Mouse (Mus musculus): ENCODE data around the gene Fkbp2.

The Fkbp2 gene

GRCm38 (mm10) chr19:6940396-6941351, 39.6 kb downstream of the Fkbp2 start:
- DNase-seq (ENCODE audit: low spot score in 2 of 2) = no peak

- no peak for DNase-seq (ENCODE audit: low spot score in 2 of 2)
Measured at GRCm38 (mm10) chr19:6939106-6940002, 40.9 kb downstream of the Fkbp2 start.

- no peak for DNase-seq (ENCODE audit: low spot score in 2 of 2)
Measured at GRCm38 (mm10) chr19:6937541-6938465, 42.5 kb downstream of the Fkbp2 start.

GRCm38 (mm10) chr19:6936299-6936698, 44.0 kb downstream of the Fkbp2 start:
- no peak for DNase-seq (ENCODE audit: low spot score in 2 of 2)

GRCm38 (mm10) chr19:6934195-6934977, 45.9 kb downstream of the Fkbp2 start, which contains the start of gene Kcnk4:
Gene Kcnk4, minus strand, starts transcription at chr19:6934515.
- DNase-seq (ENCODE audit: low spot score in 2 of 2) = no peak

- DNase-seq (ENCODE audit: low spot score in 2 of 2) = peak in 1 of 2 experiments; percentile 44
Measured at GRCm38 (mm10) chr19:6933436-6934194, 46.7 kb downstream of the Fkbp2 start.

GRCm38 (mm10) chr19:6933102-6933435, 47.2 kb downstream of the Fkbp2 start:
- DNase-seq (ENCODE audit: low spot score in 2 of 2) = no peak

GRCm38 (mm10) chr19:6932018-6932417, 48.3 kb downstream of the Fkbp2 start:
- no peak for DNase-seq (ENCODE audit: low spot score in 2 of 2)

GRCm38 (mm10) chr19:6931002-6931401, 49.3 kb downstream of the Fkbp2 start:
- no peak for DNase-seq (ENCODE audit: low spot score in 2 of 2)

GRCm38 (mm10) chr19:6928080-6928479, 52.2 kb downstream of the Fkbp2 start:
- no peak for DNase-seq (ENCODE audit: low spot score in 2 of 2)
